Mouse (Mus musculus): Measurements from ENCODE around the gene Fcgrt. TPM values are rescaled to one million over a fixed set of nuclear protein-coding genes. Genes with fewer than 3 reads are reported as not detected.

Fcgrt gene
- polyA plus RNA-seq, 1 experiment, result 244 TPM

DNA sequence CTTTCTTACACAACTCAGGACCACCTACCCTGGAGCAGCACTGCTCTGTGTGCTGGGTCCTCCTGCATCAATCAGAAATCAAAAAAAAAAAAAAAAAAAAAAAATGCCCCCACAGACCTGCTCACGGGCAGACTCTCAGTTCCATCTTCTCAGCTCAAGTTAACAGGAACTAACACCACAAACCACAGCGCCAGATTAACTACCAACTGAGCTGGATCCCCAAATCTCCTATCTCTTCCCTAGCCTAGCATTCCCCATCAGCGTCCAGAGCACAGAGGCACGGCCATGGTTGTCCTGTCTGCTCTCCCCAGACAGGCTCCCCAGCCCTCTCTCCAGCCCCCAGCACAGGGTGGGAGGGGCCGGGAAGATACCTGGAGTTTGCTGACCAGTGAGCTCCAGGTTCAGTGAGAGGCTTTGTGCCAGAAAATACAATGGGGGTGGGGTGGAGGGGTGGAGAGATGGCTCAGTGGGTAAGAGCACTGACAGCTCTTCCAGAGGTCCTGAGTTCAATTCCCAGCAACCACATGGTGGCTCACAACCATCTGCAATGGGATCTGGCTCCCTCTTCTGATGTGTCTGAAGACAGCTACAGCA, 3.5 kb upstream of the Fcgrt start:
- no peak for DNase-seq
- H3K4me3 ChIP-seq (ENCODE audit: insufficient read depth, low read depth, low read length), result no peak overlapping the region
- 67% methylated on average over 5 of the region's 5 CpGs for WGBS
- H3K27me3 ChIP-seq (replicated peaks; ENCODE audit: control insufficient read depth, insufficient read depth, low read length), result no peaks in the 10 kb centered on the region
- H3K27ac ChIP-seq (ENCODE audit: insufficient read depth, low read depth, low read length), result no peak overlapping the region
- no peaks in the 10 kb centered on the region for H3K36me3 ChIP-seq (ENCODE audit: control insufficient read depth, insufficient read depth, low read length)
- no peak for TF ChIP-seq POLR2A (IDR thresholded peaks at IDR 0.05; ENCODE audit: low read depth, low read length)
- TF ChIP-seq CTCF (conservative IDR thresholded peaks at IDR 0.05; ENCODE audit: insufficient read depth, insufficient read length, low read depth, low read length), result no peak
- peaks cover 15% of the 10 kb centered on the region; the same call in 1 of the 2 replicates for H3K4me1 ChIP-seq (ENCODE audit: control insufficient read depth, insufficient read depth, low read length)

- no peak overlapping the region for H3K4me3 ChIP-seq (ENCODE audit: insufficient read depth, low read depth, low read length)
- H3K4me1 ChIP-seq (ENCODE audit: control insufficient read depth, insufficient read depth, low read length), result peaks cover 20% of the 10 kb centered on the region
- TF ChIP-seq POLR2A (IDR thresholded peaks at IDR 0.05; ENCODE audit: low read depth, low read length), result no peak
- no peak for TF ChIP-seq CTCF (conservative IDR thresholded peaks at IDR 0.05; ENCODE audit: insufficient read depth, insufficient read length, low read depth, low read length)
- H3K27ac ChIP-seq (ENCODE audit: insufficient read depth, low read depth, low read length), result no peak overlapping the region
- 89% methylated on average over 6 of the region's 6 CpGs for WGBS
- H3K27me3 ChIP-seq (replicated peaks; ENCODE audit: control insufficient read depth, insufficient read depth, low read length), result no peaks in the 10 kb centered on the region
- no peak for DNase-seq
- H3K36me3 ChIP-seq (ENCODE audit: control insufficient read depth, insufficient read depth, low read length), result no peaks in the 10 kb centered on the region
Measured at GRCm38 (mm10) chr7:45106441-45106840, 2.8 kb upstream of the Fcgrt start.

DNA sequence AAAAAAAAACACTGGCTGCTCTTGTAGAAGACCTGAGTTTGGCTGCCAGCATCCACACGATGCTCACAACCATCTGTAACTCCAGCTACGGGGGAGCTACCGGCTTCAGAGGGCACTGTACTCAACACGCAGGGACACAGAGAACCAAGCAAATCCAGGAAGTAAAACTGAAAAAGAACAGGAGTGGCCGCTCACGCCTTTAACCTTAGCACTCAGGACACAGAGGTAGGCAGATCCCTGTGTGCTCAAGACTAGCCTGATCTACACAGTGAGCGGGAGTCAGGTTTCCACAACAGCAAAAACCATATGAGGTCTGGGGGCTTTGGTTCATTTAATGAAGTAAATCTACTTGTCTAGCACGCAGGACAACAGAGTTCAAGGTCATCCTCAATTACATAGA, 1.8 kb upstream of the Fcgrt start:
- TF ChIP-seq POLR2A (IDR thresholded peaks at IDR 0.05; ENCODE audit: low read depth, low read length) (no peak), CTCF (conservative IDR thresholded peaks at IDR 0.05; ENCODE audit: insufficient read depth, insufficient read length, low read depth, low read length) (no peak)
- no peak overlapping the region for H3K27ac ChIP-seq (ENCODE audit: insufficient read depth, low read depth, low read length)
- no peak overlapping the region for H3K4me3 ChIP-seq (ENCODE audit: insufficient read depth, low read depth, low read length)
- WGBS, result 63% methylated on average over 8 of the region's 8 CpGs
- H3K27me3 ChIP-seq (replicated peaks; ENCODE audit: control insufficient read depth, insufficient read depth, low read length), result no peaks in the 10 kb centered on the region
- no peaks in the 10 kb centered on the region for H3K36me3 ChIP-seq (ENCODE audit: control insufficient read depth, insufficient read depth, low read length)
- peaks cover 20% of the 10 kb centered on the region for H3K4me1 ChIP-seq (ENCODE audit: control insufficient read depth, insufficient read depth, low read length)
- no peak for DNase-seq

DNA sequence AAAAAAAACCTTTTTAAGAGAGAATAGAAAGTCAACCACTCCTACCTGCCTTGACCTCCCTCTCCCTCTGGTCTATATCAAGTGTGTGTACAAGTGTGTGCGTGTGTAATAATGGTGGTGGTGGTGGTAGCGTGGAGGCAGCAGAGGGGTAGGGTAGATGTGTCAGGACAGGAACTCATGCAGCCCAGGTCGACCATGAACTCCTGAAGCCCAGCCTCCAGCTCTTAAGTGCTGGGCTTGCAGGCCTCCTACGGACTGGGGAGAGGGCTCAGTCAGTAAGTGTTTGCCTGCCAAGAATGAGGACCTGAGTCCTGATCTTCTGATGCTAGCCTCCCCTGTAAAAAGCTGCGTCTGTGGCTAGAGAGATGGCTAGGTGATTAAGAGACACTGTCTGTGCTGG, 1.3 kb upstream of the Fcgrt start:
- no peak overlapping the region for H3K27ac ChIP-seq (ENCODE audit: insufficient read depth, low read depth, low read length)
- DNase-seq, result no peak
- TF ChIP-seq CTCF (conservative IDR thresholded peaks at IDR 0.05; ENCODE audit: insufficient read depth, insufficient read length, low read depth, low read length), result no peak
- no peak for TF ChIP-seq POLR2A (IDR thresholded peaks at IDR 0.05; ENCODE audit: low read depth, low read length)
- H3K4me3 ChIP-seq (ENCODE audit: insufficient read depth, low read depth, low read length), result no peak overlapping the region
- WGBS, result 86% methylated on average over 5 of the region's 5 CpGs
- H3K36me3 ChIP-seq (ENCODE audit: control insufficient read depth, insufficient read depth, low read length), result no peaks in the 10 kb centered on the region
- H3K4me1 ChIP-seq (ENCODE audit: control insufficient read depth, insufficient read depth, low read length), result peaks cover 20% of the 10 kb centered on the region
- H3K27me3 ChIP-seq (replicated peaks; ENCODE audit: control insufficient read depth, insufficient read depth, low read length), result no peaks in the 10 kb centered on the region

DNA sequence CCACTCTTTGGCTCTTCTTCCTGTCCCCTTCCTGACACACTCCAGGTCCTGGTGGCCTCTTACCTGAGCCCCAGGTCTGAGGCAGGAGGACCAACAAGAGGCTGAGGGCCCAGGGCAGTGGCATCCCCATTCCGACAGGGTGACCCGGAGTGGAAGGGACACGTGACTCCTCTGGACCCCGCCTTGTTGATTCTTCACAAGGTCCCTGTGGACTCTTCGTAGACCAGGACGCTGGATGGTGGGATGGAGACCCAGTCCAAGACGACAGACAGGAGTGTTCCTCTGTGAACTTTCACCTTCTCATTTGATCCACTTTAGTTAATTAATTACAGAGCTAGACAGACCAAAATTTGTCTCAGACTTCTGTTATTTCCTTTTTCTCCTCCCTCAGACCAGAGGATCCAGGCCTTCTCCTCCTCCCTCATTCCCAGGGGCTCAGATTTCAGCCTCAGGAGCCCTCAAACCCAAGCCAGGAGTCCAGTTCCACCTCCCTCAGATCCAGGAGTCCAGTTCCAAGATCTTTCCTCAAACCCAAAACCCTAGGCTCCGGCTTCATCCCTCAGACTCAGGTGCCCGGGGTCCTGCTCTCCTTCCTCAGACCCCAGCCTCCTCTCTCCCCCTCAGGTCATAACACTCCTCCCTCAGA, 588 bp downstream of the Fcgrt start:
- no peaks in the 10 kb centered on the region for H3K27me3 ChIP-seq (replicated peaks; ENCODE audit: control insufficient read depth, insufficient read depth, low read length)
- TF ChIP-seq CTCF (conservative IDR thresholded peaks at IDR 0.05; ENCODE audit: insufficient read depth, insufficient read length, low read depth, low read length) (peak; percentile 8; the same call in 1 of the 2 replicates), POLR2A (IDR thresholded peaks at IDR 0.05; ENCODE audit: low read depth, low read length) (no peak)
- peak; percentile 75 for DNase-seq
- H3K36me3 ChIP-seq (ENCODE audit: control insufficient read depth, insufficient read depth, low read length), result no peaks in the 10 kb centered on the region
- peaks cover 23% of the 10 kb centered on the region for H3K4me1 ChIP-seq (ENCODE audit: control insufficient read depth, insufficient read depth, low read length)
- H3K27ac ChIP-seq (ENCODE audit: insufficient read depth, low read depth, low read length), result peak overlapping the region; percentile 96
- WGBS, result 11% methylated on average over 9 of the region's 9 CpGs
- H3K4me3 ChIP-seq (ENCODE audit: insufficient read depth, low read depth, low read length), result peak overlapping the region; percentile 73

GRCm38 (mm10) chr7:45102441-45102840, 1.2 kb downstream of the Fcgrt start:
- TF ChIP-seq CTCF (conservative IDR thresholded peaks at IDR 0.05; ENCODE audit: insufficient read depth, insufficient read length, low read depth, low read length) (no peak), POLR2A (IDR thresholded peaks at IDR 0.05; ENCODE audit: low read depth, low read length) (no peak)
- peak overlapping the region; percentile 96; the same call in 1 of the 2 replicates for H3K27ac ChIP-seq (ENCODE audit: insufficient read depth, low read depth, low read length)
- H3K36me3 ChIP-seq (ENCODE audit: control insufficient read depth, insufficient read depth, low read length), result no peaks in the 10 kb centered on the region
- WGBS, result 42% methylated on average over 11 of the region's 11 CpGs
- no peaks in the 10 kb centered on the region for H3K27me3 ChIP-seq (replicated peaks; ENCODE audit: control insufficient read depth, insufficient read depth, low read length)
- no peak for DNase-seq
- H3K4me3 ChIP-seq (ENCODE audit: insufficient read depth, low read depth, low read length), result peak overlapping the region; percentile 73
- peaks cover 25% of the 10 kb centered on the region for H3K4me1 ChIP-seq (ENCODE audit: control insufficient read depth, insufficient read depth, low read length)

- 66% methylated on average over 6 of the region's 6 CpGs for WGBS
- no peaks in the 10 kb centered on the region for H3K27me3 ChIP-seq (replicated peaks; ENCODE audit: control insufficient read depth, insufficient read depth, low read length)
- H3K4me1 ChIP-seq (ENCODE audit: control insufficient read depth, insufficient read depth, low read length), result peaks cover 29% of the 10 kb centered on the region
- TF ChIP-seq CTCF (conservative IDR thresholded peaks at IDR 0.05; ENCODE audit: insufficient read depth, insufficient read length, low read depth, low read length) (no peak), POLR2A (IDR thresholded peaks at IDR 0.05; ENCODE audit: low read depth, low read length) (no peak)
- H3K4me3 ChIP-seq (ENCODE audit: insufficient read depth, low read depth, low read length), result no peak overlapping the region
- H3K27ac ChIP-seq (ENCODE audit: insufficient read depth, low read depth, low read length), result no peak overlapping the region
- H3K36me3 ChIP-seq (ENCODE audit: control insufficient read depth, insufficient read depth, low read length), result no peaks in the 10 kb centered on the region
- no peak for DNase-seq
Measured at GRCm38 (mm10) chr7:45100046-45100445, 3.6 kb downstream of the Fcgrt start.

Data from kidney, adult 2 months (tissue).